Mouse (Mus musculus) regulatory T cell (primary cell): ENCODE data around the gene Rspo3.

Experiments
- in situ Hi-C: fragments of 300-600 bp; cut with MboI, MseI; formaldehyde crosslinking; loops from one replicate; pipeline ENCODE4 v1.15.1; 2025; ENCODE audit warnings: high pct_unique_total_duplicates

Rspo3 gene

DNA sequence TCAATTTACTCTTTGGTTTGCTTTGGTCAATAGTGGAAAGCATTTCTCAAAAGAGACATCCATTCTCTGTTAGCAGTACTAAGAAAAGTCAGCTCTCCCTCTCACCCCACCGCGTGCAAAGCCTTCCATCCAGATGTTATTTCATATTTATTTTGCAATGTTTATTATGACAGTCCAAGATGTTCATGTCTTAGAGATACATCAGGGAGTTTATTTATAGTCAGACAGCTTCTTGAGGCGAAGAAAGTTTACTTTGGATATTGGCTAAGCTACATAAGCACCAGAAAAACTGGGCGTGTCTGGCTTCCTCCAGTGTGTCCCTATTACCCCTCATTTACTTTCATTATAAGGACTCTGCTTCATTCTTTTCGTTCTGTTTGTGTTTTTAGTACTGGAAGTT, 94.4 kb downstream of the Rspo3 start:
- in situ Hi-C loops: no loop called here

DNA sequence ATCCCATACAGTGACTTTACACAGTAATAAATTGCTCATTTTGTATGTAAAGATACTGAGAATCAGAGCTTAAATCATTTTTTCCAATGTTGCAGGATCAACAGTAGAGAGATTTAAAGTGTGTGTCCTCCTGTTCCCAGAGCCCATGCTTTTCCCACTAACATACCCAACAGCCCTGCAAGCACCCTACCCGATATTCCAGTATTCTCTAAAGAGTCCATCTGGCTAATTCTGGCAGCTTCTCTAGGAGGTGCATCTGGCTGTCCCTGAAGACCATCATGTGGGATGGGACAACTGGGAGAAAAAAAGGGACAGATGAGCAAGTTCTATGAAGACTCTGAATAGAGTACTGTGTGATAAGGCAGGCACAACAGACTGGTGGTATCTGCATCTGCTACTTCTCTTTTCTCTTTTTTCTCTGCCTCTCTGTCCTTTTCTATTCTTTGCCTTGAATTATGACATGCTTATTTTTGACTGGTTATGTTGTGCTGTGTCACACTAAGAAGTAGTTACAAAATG, 102.7 kb downstream of the Rspo3 start:
- in situ Hi-C loops: no loop called here

DNA sequence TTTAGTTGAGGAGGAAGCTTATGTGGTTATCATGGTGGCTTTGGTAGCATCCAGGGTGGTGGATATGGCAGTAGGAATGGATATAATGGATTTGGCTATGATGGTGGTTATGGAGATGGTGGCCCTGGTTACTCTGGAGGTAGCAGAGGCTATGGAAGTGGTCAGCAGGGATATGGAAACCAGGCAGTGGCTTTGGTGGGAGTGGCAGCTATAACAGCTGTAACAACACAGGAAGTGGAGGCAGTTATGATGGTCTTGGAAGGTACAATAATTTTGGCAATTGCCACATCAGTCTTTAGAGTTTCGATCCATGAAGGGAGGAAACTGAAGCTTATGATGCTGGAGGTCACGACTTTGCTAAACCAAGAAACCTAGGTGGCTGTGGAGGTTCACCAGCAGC, 109.0 kb downstream of the Rspo3 start:
- in situ Hi-C loops: no loop called here

DNA sequence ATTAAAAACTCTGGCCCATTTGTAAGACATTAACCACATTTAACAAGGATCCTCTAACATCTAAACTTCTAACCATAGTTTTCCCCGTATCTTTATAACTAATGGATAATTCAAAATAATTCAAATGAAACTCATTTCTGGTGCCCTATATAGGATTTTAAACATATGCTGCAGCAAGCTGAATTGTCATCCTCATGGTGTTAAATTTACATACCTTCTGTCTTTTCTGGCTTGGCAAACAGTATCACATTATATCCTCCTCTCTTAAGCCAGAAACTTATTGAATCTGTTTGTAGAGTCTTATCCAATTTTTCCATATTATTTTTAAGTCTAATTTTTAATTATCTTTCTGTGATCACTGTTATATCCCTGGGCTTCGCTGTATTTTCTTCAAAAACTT, 111.1 kb downstream of the Rspo3 start:
- in situ Hi-C loops: no loop called here

DNA sequence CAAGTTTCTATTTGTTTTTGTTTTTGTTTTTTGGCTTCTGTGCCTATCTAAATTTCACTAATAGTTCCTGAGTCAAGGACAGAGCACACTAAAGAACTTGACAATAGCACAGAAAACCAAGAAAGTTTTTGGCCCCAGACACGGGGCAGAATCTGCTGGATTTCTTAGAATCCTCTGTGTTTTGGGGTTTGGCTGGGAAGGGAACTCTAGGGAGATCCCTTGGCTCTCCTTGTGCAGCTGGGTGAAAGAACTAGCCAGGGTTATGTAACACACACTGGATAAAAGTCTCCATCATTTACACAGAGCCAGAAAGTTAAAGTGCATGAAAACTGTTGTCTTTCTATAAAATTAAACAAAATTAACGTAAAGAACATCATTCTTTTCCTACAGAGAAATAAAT, 121.3 kb downstream of the Rspo3 start:
- in situ Hi-C loops: no loop called here

DNA sequence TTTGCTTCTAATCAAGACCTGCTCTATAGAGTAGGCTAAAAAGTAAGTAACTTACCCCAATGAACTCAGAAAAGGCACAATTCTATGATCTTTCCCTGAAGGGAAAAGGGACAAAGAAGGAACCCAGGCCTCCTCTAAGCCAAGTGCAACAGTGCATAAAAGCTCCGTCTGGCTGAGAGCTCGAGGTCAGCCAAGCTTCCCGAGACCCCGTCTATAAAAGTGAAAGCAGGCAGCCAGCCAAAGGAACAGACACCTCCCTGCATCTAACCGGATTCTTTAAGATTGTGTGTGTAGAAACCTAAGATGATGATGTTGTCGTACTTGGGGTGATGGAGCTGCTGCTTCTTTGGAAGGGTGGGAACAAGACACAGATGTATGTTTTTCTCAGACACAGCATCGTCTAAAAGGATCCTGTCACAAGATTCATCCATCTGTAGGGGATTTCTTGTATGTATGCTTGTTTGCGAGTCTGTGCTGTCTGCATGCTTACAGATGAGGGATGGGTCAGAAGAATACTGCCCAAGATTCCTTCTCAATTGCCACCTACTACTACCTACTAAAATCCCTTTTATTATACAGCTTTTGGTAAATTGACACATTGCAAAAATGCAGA, 132.9 kb downstream of the Rspo3 start:
- in situ Hi-C loops: no loop called here
